Mouse (Mus musculus) thymus, adult 2 months (tissue): ENCODE measurements at regions not wholly inside any gene's neighbourhood (a gene's known extent, or its start where the extent isn't known, plus 50 kb on each side); places are given as distances from the start of the nearest gene placed in this dataset.

Experiments used
- CTCF ChIP-seq: fragments of 200-500 bp; IDR thresholded peaks from 2 replicates; pipeline ENCODE4 v1.5.1; 2012; ENCODE audit warnings: mild to moderate bottlenecking, control low read depth, low read length, moderate library complexity, borderline replicate concordance; ENCODE audit not compliant: control insufficient read depth, poor library complexity, insufficient read depth; ENCODE audit errors: extremely low read depth
- POLR2A ChIP-seq: fragments of 200-500 bp; IDR thresholded peaks from 2 replicates; pipeline ENCODE4 v1.6.1; 2012; ENCODE audit warnings: mild to moderate bottlenecking, low read length, control low read depth, moderate library complexity; ENCODE audit not compliant: control insufficient read depth, poor library complexity, insufficient read depth; ENCODE audit errors: extremely low read depth

- no peak for TF ChIP-seq CTCF
- TF ChIP-seq POLR2A = no peak
These were observed 81.0 kb upstream of the Dars start for GRCm38 (mm10) chr1:128498042-128498772.
